Mouse (Mus musculus) heart, adult 11 months (tissue): ENCODE measurements at regions not wholly inside any gene's neighbourhood (a gene's known extent, or its start where the extent isn't known, plus 50 kb on each side); places are given as distances from the start of the nearest gene placed in this dataset.

Source experiments
- DNase-seq: peaks from one replicate; pipeline ENCODE4 v3.0.0; 2022

DNA sequence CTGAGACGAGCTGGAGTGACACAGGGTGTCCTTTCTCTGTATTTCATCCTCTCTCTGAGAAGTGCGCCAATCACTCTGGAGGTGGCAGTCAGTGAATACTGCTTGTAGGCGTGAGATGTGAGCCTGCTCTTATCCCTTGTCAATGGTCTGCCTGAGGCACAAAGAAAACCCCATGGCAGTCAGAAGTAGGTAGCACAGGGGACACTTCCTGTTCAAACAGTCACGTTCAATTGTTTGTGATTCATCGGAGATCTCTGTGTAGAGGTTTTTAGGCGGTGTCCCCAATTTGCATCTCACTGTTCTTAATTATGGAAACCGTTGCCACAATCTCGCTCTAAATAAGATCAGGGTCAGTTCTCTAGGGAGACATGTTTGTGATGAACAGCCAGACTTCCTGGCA lies 447.7 kb downstream of the Glrx3 start:
- DNase-seq, result no peak

DNA sequence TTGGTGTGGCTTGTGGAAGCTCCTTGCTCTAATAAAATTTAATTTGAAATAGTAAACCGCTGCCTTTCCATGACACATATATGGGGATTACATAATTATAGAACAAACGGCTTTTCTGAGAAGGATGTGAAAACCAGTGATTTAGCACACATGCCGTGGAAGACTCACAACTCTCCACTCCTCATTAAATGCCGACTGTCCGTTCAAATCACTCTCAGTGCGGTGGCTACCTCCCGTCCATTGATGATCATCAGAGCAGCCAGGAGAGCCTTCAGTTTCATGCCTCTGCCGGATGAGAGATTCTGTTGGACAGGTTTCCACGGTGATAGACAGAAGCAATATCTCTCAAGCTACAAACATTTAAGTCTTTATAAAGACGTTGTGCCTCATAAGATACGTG lies 451.3 kb downstream of the Glrx3 start:
- peak; percentile 11 for DNase-seq

DNA sequence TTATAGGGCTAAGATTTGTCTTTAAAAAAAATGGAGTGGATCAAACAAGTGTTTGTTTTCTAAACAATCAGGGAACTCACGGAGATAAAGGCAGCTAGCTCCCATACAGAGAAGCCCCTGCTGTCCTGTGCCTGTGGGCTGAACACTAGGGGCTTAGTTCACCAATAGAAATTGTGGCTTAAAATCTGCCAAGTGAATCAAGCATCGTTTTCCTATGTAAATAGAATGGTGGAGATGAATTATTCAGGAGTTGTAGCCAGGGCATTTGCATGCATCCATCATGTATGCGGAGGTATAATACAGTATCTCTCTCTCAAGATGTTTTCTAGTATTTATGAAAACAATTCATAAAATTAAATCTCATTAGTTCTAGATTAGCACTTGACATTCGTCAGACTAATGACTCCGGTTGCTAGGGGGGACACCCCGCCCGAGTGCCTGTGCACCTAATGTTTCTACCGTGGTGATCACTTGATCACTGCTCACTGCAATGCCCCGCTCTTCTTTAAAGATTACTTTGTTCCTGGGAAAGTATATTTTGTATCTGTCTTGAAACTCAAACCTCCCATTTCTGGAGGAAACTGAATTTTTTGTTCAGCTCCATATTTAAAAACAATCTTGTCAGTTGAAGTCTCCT lies 469.1 kb downstream of the Glrx3 start:
- DNase-seq, result peak; percentile 19

DNA sequence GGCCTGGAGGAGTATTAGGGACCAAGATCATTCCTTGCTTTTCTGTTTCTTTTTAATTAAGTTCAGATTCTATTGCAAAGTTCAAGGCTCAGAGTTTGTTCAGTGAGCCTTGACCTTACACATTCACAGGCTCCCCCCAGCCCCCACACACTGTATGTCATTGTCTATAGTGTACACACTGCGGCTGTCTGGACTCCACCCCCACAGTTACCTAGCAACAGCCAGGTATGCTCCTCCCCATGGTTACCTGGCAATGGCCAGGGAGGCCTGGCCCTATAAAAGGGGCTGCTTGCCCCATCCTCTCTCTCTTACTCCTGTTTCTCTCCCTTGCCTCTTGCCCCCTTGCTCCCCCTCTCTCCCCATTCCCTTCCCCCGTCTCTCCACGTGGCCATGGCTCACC lies 472.0 kb downstream of the Glrx3 start:
- DNase-seq, result peak; percentile 64

DNA sequence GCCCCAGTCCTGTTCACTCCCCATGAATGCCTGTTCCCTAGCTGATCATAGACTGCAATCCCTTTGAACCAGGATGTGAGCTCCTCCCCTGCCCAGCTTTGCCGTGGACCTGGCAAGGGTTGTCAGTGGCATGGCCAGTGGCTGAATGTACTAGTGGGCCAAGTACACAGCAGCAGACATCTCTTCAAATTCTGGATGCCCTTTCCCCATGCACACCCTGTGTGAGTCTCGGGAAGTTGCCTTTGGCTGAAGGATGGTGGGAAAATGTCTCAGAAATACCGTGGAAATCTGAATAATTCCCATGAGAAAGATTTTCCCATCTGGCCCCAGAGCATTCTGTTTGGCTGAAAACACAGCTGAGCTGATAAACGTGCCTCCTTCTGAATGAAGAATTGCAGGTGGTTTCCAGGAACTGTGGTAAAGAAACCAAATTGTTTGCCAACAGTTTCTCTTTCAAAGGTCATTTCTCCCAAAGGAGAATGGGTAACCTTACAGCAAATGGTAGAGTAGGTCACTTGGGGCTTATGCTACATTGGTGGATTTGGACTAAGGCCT lies 476.2 kb downstream of the Glrx3 start:
- DNase-seq, result peak; percentile 96

DNA sequence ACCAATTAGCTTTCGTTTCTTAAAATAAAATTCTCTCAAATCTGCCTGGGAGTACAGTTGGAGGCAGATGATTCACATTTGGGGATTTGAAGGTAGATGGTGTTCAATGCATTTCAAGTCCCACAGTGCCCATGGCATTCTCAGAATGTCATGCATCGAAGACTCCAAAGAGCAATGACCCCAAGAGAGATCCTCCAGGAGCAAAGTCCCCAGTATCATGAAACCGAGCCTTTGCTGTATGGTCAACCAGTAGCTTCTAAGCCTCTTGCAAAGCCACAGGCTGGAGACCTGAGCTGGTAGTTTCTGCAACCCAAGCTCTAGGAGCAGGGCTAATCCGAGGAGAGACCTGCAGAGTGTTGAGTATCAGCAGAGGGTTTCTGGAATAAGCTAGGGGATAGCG lies 477.1 kb downstream of the Glrx3 start:
- DNase-seq, result no peak

DNA sequence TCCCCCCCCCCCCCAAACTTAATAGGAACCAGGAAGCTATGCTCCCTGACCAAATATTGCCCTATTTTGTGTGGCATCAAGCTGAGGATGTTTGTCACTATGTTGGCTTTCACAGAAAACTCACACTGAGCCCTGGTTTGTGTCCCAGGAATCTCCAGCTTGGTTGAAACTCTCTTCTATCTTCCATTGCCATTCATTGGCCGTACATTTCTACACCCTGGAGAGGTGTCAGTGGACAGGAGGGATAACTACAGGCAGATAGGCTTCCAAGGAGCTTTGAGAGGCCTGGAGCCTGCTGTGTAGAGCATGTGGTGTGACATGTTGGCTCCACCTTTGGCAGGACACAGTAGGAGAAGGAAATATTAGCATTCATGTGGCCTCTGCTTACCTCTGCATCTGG lies 478.9 kb downstream of the Glrx3 start:
- no peak for DNase-seq

DNA sequence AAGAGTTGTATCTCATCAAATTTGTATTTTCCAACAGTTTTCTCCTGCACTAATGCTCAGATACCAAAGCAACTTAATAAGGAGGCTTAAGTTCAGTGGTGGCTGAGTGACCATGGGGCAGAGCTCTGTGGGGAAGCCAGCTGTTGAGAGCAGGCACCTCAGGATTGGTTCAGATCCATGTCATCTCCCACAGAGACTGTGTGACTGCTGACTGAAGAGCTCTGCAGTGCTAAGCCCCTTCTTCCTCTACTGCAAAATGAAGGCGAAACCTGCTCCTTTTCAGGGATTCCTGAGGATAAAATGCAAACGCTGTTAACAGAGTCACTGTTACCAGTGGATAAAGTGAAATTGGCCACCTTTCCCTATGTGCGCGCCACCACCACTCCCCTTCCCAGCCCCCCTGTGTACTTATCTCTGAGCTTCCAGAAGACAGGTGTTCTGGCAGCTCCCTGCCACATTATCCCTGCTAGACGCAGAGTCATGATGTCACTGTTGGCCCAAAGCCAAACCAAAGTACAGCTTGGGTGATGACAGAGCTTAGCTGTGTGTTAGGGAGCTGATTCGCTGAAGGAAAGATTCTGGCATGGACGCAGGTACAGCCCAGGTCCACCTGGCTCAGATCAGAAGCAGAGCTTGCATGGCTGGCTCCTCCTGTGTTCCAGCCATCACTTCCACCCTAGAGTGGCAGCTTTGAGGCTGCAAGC lies 472.9 kb downstream of the Tcerg1l start:
- DNase-seq, result peak; percentile 92

DNA sequence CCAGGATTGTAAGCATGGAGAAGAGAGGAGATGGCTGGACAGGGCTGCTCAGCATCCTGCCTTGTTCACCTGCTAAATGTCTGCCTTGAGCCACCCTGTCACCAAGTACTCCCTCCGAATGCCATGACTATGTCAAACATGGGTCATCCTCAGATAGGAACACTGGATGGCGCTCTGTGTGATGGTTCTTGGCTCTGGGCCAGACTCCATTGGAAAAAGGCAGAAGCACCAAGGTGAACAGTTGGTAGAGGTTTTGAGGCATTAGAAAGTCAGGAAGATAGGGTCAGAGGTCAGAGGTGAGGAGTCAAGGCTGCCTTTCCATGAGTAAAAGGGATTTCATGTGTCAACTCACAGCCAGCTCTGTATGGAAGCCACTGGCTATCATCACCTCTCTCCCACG lies 471.9 kb downstream of the Tcerg1l start:
- DNase-seq, result no peak

DNA sequence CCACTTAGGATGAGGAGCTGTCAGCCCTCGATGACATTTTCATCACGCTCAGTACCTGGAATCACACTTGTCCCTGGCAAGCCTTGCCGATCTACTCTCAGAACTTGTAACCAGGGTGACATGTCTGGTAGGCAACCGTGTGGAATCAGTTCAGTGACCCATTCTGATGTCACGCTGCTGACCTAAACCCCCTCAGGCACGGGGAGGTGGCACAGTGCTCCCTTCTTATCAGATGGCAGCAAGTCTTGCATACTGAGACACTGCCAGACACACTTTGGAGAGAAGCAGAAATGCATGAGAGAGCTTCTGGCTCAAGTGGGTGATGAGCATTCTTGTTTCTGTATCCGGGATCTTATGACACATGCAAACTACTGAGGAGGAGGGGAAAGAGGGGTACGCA lies 470.2 kb downstream of the Tcerg1l start:
- DNase-seq, result no peak

DNA sequence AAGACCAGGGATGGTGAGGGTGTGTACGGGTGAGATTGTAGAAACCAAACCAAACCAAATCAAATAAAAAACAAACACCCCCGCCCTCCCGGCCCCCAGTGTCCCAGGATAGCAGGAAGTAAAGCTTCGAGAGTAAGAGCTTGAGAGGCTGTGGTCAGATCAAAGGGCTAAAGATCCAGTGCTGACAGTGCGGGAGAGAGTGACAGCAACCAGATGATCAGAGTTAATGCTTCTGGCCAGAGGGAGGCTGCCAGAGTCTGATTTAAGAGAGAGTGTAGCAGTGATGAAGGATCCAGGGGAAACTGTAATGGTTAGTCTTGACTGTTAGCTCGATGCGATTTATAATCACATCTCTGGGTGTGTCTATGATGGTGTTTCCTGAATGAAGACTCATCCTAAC lies 467.3 kb downstream of the Tcerg1l start:
- DNase-seq, result no peak

DNA sequence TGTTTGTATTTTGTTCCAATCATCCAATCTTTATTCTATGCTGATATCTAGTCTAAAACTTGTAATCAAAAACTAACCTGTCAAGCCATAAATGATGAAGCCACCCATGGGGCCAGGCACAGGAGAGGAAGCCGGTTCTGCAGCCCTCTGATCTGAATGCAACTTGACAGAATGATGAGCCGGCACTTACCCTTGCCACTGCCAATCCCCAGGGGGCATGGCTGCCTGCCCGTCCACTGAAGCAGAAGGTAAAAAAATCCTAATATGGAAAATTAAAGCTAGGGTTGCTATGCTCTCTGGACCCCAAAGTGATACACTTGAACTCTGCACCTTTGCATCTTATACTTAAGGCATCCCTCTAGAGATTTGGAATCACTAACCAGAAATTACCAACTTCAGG lies 461.6 kb downstream of the Tcerg1l start:
- no peak for DNase-seq

DNA sequence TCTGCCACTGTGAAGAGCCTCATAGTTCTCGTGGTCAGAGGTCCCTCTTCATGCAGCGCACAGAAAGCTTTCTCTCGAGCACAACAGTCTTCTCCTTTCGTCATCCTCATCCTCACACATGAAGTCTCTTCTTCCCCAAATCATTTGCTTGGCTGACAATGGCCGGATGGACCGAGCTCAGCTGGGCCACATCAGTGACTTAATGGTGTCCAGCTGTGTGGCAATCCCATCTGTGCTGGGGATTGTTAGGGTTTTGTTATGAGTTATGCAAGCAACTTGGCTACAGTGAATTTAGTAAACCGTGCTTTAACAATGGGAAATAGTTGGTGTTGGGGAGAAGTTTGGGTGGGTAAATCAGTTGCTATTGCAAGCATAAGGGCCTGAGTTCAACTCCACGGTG lies 458.4 kb downstream of the Tcerg1l start:
- peak; percentile 95 for DNase-seq

DNA sequence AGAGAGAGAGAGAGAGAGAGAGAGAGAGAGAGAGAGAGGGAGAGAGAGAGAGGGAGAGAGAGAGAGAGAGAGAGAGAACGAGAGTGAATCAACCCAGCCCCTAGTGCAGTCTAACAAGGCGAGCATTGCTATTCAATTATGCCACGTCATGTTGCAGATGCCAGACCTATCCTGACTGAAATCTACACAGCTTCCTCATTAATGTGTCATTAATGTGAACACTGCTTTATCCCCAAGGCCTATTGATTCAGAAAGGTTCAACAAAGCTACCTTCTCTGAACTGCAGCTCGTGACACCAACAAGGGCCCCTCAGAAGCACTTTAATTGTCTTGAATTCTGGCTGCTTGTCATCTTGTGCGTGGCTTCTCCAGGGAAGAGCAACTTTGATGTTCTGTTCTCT lies 457.4 kb downstream of the Tcerg1l start:
- DNase-seq, result no peak

DNA sequence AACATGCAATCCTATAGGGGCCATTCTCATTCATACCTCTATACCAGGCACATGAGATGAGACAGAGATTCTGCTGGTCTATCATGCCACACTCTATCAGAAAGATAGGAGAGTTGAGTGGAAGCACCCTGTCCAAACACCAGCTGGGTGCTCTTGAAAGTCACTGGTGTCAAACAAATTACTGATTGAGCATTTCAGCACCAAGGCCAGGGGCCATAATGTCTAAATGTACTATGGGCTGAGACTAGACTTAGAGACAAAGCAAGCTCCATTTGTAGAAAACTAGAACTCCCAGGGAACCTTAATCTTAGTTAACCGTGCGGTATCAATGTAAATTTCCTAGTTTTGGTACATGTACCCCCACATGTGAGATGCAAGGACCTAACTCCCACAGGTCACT lies 452.5 kb downstream of the Tcerg1l start:
- DNase-seq, result no peak

DNA sequence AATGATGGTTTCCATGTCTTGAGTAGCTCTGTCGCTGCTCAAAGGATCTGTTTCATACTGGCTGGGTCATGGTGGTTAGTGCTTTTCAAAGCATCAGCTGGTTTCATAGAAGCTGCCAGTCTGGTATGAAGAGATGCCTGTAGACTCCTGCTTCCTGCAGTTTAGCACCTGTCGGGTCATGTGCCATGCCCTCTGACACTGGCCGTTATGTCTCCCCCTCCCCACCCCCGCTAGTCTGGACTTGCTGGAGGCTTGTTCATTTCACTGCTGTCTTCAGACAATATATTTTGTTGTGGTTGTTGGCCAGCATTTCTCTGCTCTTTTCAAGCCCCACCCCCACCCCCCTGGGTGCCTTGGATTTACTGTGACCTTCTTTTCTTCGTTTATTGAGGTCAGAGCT lies 450.1 kb downstream of the Tcerg1l start:
- no peak for DNase-seq

DNA sequence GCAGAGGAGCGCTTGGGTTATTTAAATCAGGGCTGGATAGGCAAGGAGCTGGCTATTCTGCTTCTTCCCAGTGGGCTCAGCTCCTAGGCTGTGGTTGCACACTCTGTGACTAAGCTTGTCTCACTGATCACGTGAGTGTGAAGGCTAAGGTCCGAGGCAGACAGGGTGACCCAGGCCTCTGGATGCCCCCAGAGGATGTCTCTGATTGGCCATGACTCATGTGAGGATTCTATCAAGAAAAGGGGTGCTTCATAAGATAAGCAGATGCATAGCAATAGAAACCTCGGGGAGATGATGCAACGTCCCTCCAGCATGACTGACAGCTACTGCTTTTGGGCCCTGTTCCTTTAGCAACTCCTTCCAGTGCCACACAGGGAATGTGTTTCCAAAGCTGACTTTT lies 440.2 kb downstream of the Tcerg1l start:
- no peak for DNase-seq

DNA sequence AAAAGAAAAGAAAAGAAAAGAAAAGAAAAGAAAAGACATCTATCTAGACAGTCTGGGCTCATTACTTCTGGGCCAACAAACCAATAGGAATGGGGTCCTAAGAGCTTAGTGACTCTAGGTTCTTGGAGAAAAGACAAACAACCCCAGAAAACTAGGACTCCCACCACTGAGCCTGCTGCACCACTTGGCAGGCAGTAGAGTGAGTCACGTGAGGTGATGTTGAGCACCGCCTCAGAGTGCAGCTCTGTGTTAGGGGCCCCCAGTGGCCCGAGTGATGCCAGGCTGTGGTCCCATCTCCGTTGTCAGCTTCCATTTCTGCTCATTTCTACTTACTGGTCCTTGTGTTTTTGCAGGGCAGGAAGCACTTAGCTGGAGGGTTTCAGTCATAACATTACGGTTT lies 439.7 kb downstream of the Tcerg1l start:
- no peak for DNase-seq

DNA sequence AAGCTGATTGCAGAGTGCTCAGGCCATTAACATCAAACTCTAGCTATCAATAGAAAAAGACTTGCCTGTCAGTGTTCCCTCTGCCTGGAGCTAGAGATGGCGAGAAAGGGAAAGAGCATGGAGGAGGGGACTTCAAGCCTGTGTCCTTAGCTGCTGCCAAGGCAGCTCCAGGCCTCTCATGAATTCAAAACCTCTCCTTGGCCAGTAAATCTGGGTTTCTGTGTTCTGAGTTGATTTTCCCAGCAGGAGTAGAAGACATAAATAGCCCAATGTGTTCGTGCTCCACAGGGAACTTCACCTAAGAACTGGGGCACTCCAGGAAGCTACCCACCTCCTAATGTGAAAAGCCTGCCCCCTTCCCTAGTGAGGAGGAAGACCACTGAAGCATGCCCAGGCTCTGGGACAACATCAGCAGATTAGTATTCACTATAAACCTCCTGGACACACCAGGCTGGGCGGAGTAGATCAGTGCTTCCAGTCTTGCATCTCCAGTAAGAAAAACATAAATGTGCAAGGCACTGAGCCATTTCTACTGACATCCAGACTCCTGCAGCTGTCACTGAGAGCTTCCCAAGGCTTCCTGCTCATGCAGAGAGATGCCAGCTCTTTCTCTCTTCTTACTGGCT lies 433.9 kb downstream of the Tcerg1l start:
- DNase-seq, result peak; percentile 83

DNA sequence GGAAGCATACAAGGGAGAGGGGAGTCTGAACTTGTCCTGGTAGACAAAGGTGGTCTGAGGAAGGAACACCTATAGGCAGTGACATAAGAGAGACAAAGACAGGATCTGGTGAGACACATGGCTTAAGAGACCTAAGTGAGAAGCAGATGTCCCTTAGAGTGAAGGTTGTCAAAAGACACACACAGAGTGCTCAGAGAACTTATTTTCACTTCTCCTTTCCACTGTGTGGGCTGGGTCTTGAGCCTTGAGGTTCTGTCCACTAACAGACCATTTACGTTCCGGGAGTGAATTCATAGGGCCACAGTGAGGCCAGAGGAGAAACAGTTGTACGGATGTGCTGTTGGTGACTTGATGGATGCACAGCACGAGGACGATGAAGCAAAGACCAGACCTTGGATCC lies 422.8 kb downstream of the Tcerg1l start:
- DNase-seq, result peak; percentile 69

DNA sequence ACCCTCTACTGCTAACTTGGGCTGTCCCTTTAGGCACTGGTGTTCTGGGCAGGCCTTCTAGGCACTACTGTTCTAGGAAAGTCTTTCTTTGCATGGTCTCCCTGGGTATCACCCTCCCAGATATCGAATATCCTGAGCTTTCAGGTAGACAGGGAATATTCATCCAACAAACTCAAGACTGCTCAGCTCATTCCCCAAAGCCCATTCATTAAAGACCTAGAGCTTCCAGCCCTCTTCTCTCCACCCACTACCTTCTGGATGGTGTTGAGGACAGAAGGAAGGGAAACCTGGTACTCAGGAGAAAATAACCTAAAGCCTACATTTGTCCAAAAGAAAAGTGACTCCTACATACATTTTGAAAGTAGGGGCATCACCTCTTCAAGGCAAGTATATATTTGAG lies 420.0 kb downstream of the Tcerg1l start:
- DNase-seq, result peak; percentile 59

DNA sequence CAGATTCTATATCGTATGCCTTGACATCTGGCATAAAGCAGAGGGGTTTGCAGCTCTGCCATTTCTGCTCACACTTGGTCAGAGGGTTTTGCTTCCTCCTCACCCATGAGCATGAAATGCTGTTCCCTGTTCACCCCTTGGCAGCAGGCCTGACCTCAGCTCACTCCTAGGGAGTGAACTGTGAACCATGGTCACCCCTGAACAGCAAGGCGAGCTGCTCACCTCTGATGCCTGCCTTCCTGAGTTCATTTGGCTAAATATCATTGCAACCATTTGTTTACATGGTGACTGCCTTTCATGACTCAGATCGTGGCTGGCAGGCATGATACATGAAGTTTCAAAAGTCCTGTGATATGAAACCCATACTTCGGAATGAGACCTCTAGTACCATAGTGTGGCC lies 418.2 kb downstream of the Tcerg1l start:
- peak; percentile 55 for DNase-seq

DNA sequence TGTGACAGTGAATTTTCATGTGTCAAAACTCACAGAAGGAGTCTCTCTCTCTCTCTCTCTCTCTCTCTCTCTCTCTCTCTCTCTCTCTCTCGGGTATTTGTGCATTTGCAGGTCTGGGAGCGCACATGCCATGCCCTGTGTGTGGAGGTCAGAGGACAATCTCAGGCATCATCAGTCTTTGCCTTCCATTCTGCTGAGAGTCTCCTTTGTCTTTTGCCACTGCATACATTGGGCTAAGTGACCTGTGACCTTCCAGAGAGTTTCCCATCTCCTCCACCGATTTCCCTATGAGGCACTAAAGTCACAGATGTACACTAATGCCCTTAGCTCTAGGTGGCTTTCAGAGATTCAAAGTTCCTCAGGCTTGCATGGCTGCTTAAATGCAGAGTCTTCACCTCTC lies 391.7 kb downstream of the Tcerg1l start:
- peak; percentile 46 for DNase-seq

DNA sequence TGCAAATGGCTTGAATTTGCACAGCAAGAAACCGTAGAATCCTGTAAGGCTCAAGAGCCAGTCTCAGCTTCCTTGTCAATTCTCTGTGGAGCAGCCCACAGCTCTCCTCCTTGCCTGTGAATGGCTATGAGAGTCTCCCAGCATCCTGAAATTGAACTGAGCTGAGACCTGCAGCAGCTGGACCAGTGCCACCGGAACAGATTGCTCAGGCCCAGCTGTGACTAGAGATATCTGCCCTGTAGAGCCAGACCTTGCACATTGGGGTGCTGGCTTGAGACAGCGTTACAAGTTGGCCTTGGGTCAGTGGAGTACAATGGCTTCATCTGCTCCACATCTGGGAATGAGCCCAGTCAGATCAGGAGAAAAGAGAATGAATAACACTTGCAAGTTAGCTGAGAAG lies 390.6 kb downstream of the Tcerg1l start:
- peak; percentile 97 for DNase-seq
